Mouse (Mus musculus): Measurements from ENCODE around the gene Rad21l.

Rad21l gene

DNA sequence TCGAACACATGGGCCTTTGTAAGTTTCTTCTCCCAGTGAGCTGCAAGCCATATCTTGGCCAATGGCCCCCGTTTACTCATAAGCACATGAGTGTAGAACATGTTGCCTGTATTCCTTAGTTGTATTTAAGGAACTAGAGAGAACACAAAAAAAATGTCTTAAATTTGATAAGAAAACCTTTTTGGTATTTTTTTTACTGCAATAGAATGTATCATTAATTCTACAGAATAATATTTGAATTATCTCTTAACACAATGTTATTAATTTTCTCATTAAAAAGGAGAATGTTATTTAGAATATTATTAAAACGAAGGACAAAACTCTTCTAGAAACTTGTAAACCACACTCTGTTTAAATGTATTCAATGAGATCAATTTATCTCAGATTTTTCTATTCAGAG, at the start of gene Rad21l:
Rad21l (minus strand) TSS at position 101 of the 400 bp plus-strand sequence.
- no peak for DNase-seq (ENCODE audit: low spot score)

DNA sequence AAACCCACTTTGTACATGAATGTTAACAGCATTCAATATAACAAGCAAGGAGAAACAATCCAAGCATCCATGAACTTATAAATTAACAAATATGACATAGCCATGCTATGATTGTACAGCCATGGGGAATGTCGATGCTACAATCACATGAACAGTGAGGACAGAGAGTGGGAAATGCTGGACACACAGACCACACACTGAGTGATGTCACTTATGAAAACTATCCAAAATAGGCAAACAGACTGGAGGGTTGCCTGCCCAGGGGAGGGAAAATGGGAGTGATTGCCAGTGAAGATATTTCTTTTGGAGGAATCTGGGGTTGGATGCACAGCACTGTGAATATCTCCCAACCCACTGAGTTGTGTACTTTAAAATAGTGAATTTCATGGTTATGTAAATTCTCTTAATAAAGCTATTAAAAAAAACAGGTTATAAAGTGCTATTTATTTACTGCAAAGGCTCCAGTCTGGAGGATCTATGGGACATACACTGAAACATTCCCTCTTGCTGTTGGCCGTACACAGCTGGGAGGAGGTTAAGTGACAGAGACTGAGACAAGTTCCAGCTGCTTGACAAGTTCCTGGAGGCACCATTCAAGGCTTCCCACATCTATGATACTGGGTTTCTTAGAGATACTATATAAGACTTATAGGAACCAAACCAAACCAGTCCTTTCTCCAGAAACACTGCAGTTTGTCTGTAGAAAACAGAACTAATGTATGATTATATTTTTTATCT, 48.2 kb upstream of the Rad21l start:
- DNase-seq (ENCODE audit: low spot score): no peak

- DNase-seq (ENCODE audit: low spot score): no peak
Measured at GRCm38 (mm10) chr2:151715526-151715925, 47.2 kb upstream of the Rad21l start.

GRCm38 (mm10) chr2:151712647-151713046, 44.3 kb upstream of the Rad21l start:
- no peak for DNase-seq (ENCODE audit: low spot score)

DNA sequence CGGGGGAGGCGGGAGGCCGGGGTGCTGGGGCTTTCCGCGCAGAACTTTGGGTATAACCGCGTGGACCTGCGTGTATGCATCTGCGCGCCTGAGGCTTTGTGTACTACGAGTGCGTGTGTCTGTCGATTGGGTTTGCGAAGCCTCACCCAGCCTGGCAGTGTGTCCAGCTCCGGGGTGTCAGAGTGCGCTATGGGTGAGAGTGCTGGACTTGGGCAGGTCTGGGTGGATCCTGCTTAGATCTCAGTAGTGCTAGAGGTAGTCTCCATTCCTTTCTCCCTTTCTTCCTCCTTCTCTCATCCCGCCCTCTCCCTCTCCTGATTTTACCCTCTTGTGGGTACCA, 34.5 kb upstream of the Rad21l start:
- DNase-seq (ENCODE audit: low spot score): no peak

GRCm38 (mm10) chr2:151702146-151702850, 34.0 kb upstream of the Rad21l start:
- peak; percentile 4 for DNase-seq (ENCODE audit: low spot score)

DNA sequence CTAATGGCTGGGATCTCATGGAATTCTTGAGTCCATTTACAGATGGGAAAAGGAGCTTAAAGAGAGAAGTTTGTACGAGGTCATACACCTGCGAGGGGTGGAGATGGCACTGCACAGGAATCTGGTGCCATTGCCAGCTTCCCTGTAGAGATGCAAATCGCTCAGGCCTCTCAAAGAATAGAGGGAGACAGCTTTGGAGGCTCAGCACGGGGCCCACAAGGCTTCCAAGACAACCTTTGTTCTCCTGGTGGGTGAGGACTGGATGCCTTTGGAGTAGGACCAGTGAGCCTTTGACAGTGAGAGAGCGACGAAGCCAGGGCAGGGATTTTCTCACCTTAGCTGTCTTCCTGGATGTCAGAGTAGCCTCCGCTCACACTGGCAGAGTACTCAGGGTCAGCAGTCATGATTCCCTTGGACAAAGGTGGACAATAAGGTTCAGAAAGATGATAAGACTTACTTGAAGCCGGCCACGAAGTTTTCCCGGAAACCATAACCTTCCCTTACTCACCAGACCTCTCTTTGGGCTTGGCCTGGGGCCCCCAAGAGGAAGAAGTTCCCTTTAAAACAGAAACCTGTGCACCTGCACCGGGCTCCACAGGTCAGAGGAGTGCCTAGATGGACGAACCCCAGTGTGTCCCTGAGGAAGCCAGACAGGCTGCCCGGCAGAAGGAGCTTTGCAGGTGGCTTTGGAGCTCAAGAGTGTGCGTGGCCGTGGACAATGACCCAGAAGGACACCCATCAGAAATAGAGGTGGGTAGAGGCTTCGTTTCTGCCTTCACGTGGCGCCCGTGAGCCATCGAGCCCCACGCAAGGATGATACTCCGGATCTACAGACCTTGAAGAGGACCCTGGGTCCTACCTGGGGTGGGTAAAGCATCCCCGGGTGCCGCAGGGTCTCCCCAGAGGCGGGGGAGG, 33.2 kb upstream of the Rad21l start, which contains the start of gene Tmem74b:
Tmem74b (plus strand) TSS at position 778 of the 915 bp plus-strand sequence.
- DNase-seq (ENCODE audit: low spot score): no peak

DNA sequence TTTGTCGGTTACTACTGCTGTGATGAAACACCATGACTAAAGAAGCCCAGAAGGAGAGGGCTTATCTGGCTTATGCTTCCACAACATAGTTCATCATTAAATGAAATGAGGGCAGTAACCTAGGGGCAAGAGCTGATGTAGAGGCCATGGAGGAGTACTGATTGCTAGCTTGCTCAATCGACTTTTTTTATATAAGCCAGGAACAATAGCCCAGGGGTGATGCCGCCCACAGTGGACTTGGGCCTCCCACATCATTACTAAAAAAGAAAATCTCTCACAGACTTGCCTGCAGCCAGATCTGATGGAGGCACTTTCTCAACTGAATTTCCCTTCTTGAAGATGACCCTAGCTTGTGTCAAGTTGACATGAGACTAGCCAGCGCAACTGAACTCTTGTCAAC, 14.6 kb upstream of the Rad21l start:
- no peak for DNase-seq (ENCODE audit: low spot score)

DNA sequence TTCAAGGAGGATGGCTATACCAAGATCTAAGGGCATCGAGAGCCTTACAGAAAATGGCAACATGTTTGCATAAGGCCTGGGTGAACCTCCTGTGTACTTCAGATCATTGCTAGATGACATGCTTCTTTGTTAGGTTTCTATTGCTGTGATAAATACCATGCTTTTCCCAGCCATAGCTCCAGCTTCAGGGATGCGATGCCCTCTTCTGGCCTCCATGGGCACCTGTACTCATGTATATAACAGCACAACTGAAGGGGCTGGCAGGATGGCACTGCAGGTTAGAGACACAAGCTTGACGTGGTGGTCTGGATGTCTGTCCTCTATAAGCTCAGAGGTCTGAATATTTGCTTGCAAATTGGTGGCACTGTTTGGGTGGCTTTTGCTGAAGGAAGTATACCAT, 14.0 kb upstream of the Rad21l start:
- no peak for DNase-seq (ENCODE audit: low spot score)

DNA sequence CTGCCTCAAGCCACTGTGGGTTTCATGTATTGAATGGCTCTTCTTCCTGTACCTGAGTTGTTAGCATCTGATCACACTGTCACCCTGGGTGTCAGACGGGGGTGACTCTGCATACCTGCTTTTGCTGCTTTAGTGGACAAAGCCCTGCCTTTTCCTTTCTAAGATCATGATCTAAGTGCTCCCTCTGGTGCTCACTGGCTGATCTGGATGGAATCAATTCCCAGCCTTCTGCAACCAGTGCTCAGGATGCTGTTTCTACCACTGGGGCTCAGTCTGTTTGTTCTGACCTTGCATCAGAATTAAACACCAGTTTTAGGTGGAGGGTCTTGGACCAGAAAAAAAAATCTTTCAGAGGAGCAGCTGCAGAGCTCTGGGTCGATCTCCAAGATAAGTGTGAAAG, 7.9 kb upstream of the Rad21l start:
- no peak for DNase-seq (ENCODE audit: low spot score)

GRCm38 (mm10) chr2:151670968-151671329, 2.6 kb upstream of the Rad21l start:
- no peak for DNase-seq (ENCODE audit: low spot score)

DNA sequence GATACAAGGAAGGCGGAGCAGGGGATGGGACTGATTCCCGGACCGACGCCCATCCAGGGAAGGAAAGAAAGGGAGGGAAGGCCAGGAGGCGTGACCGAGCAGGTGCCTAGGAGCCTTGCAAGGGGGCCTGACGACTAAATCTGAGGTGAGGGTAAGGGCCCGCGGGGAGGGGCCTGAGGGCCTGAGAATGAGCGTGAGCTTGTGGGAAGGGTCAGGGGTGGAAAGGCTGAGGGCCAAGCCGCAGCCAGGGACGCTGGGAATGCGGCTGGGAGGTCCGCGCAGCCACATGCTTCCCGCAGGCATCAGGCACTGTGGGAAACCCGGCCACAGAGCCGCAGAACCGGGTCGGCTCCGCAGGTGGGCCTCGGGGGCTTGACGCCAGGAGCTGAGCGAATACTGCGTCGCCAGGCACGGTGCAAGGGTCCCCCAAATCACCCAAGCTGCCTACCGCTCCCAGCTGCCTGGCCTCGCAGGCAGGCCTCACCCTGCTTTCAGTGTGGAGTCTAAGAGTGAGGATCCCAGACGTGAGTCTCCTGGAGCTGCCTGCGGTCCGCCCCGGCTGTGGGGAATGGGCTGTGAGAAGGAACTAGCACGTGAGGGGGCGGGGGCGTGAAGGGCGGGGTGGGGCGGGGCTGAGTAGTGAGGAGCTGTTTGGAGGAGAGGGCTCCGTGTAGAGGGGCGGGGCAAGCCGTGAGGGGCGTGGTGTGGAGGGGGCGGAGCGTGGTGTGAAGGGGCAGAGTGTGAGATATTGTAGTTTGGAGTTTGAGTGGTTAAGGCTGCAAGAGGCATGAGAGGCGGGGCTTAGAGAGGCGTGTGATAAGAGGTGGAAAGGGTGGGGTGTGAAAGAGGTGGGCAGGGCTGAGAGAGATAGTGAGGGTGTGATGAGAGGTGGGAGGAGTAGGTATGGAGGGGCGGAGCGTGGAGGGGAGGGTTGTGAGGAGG, 2.0 kb upstream of the Rad21l start:
- no peak for DNase-seq (ENCODE audit: low spot score)

- no peak for DNase-seq (ENCODE audit: low spot score)
Measured at GRCm38 (mm10) chr2:151652053-151652452, 16.3 kb downstream of the Rad21l start.

DNA sequence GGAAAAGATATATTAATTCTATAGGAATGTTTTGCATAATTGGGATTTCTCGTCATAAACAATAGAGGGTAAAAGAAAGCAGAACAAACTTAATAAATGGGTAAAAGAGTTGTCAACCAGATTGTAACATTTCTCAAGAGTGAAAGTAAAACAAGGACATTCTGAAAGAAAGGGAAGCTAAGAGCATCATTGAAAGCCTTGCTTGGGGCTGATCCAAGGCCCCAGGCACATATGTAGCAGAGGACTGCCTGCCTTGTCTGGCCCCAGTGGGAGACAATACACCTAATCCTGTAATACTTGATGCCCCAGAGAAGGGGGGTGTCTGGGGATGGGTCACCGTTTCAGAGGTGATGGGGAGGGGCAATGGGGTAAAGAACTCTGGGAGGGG, 32.3 kb downstream of the Rad21l start:
- DNase-seq (ENCODE audit: low spot score): no peak

GRCm38 (mm10) chr2:151635362-151636014, 32.8 kb downstream of the Rad21l start:
- DNase-seq (ENCODE audit: low spot score): no peak

DNA sequence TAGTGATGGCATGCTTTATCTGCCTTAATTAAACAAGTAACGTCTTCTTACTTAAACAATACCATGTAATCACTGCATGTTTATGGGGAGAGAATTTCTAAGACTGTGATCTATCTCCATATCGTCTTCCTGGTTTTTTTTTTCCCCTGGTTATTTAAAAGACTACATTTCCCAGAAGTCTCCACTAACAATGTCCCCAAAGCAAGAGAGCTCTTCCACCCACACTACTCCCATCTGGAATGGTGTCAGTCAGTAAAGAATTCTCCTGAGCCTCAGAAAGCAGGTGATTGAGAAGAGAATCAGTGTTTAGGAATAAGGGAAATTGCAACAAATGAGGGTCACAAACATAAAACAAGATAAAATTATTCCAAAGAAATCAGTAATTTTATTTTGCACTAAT, 33.4 kb downstream of the Rad21l start:
- no peak for DNase-seq (ENCODE audit: low spot score)

GRCm38 (mm10) chr2:151632982-151633381, 35.4 kb downstream of the Rad21l start:
- DNase-seq (ENCODE audit: low spot score): no peak

DNA sequence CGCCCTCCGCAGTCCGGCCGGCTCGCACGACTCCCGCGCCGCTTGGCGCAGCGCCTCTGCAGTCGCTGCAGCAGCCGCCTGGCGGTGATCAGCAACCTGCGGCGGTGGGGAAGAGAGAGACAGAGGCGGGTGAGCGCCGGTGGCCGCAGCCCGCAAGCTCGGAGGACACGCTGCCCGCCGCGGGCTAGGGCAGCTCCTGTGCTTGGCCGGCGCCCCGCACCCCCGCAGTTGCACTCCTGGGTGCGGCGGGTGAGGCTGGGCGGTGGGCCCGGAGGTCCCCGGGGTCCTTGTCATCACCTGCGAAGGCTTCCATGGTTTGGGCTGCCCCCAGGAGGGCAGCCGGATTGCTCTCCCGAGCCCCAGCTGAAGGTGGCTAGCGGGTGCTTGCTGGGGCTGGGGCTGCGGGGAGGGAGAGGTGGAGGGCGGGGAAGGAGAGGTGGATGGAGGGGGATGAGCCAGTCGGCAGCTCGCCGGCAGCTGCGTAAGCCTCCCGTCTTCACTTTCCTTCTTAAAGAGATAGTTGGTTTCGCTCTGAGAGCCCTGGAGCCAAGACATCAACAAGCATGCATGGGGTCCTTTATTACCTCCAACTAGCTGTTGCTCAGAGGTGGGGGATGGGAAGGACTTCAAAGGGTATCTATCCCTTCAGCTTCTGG, 36.0 kb downstream of the Rad21l start, which contains the start of gene Snph:
Snph (minus strand) TSS at position 435 of the 656 bp plus-strand sequence.
- DNase-seq (ENCODE audit: low spot score): peak; percentile 20

DNA sequence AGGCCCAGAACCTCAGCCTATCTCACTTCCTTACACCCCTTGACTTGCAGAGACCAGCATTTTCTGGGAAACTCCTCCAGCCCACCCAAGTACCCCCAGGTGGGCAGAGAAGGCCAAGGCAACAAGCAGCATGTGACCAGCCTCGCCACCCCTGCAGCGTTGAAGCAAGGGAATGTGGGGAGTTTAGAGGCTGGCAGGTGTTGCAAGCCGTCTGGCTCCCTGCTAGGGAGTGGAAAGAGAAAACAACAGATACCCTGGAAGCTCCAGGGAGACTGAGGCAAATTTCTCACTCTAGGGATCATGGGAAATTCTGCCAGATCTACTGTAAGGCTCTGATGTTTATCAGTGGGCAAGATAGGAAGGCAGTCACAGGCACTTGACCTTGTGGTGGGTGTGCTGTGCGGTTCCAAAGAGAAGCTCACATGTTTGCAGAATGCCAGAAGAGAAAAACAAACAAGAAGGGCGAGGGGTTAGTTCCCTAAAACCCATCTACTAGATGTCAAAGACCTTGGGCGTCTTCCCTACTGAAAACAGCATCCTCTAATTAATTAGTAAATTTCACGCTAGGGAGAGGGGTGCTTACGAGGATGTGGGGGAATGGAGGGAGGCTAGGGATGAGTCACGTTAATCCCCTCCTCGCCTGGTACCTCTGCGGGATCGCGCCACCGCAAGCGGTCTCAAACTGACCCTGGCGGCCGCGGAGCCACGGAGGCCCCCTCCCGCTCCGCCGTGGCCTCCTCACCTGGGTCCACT, 36.8 kb downstream of the Rad21l start:
- DNase-seq (ENCODE audit: low spot score): no peak

- DNase-seq (ENCODE audit: low spot score): no peak
Measured at GRCm38 (mm10) chr2:151629310-151629709, 39.0 kb downstream of the Rad21l start.

Measured in ovary, postnatal 10 days (tissue).